Mouse (Mus musculus): Measurements from ENCODE around the gene Dusp21. TPM values are rescaled to one million over a fixed set of nuclear protein-coding genes. Genes with fewer than 3 reads are reported as not detected.

The Dusp21 gene
- not detected in 2 replicates for polyA plus RNA-seq (2012; rRNA removed)

DNA sequence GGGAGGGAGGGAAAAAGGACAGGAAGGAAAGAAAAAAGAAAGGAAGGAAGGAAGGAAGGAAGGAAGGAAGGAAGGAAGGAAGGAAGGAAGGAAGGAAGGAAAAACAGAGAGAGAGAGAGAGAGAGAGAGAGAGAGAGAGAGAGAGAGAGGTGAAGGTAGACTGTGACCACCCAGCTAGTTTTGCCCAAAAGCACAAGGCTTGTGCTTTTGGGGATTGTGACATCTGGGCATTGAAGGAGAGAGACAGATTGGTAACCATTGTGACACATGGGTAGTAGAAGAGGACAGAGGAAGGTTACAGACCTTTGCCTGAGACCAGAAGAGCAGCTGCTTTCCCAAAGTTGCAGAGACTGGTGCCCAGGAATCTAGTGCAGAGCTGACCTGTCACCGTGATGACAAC is at the start of gene Dusp21:
Gene Dusp21 (plus strand): TSS at position 301 of the 400 bp plus-strand sequence.

DNA sequence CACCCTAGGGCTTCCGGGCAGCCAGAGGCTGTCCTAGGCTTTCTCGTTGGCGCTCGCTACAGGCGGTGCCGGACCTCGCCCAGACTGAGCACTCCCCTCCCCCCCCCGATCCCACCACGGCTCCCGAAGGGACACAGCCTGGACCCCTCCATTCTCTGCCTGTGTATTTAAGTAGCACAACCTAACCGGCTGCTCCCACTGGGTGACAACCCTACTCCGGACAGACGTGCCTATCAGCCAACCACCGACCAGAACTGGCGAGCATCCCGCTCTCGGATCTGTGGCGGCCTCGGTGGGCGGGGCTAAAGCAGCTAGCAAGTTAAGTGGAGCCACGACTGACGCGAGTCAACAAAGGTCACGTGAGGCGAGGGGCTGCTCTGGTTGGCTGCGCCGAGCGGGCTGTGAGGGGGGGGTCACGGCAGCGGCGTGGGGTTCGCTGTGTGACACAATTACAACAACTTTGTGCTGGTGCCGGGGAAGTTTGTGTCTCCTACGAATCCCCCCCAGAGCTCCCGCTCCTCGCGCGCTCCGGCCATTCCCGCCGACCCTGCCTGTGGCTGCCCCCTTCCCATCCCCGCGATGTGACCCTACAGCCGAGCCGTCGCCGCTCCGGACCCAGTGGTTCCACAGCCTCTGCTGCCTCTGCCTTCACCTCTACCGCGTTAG is 16.7 kb downstream of the Dusp21 start, which contains the start of gene Kdm6a:
Gene Kdm6a (plus strand): TSS at position 384 of the 666 bp plus-strand sequence.

Other genes with a start within 250 kb of the Dusp21 start
- gene Kdm6a, start 16.7 kb downstream of the Dusp21 start, polyA plus RNA-seq (2012; rRNA removed) = 35.0 and 44.5 TPM in 2 replicates

Measured in central nervous system, embryonic 11.5 days (tissue).